Mouse (Mus musculus): ENCODE data around the gene Anxa6. TPM values are rescaled to one million over a fixed set of nuclear protein-coding genes. Genes with fewer than 3 reads are reported as not detected.

Gene Anxa6
- polyA plus RNA-seq, 1 experiment, result 288 TPM

DNA sequence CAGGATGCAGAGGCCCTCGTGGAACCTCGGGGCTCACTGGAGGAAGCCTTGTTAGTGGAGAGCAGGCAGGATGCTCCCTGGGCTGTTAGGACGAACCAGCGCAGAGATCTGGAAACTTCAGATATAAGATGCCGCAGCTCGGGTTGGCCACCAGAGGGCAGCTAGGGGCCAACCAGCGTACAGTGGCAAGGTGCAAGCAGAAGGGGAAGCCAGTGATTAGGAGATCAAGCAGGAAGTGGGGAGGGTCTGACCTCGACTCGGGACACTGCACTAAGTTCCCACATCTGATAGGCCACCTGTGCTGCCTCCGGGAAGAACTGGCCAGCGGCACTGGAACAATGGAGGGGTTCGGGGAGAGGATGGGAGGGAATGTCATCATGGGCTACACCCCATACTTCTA is 35.0 kb downstream of the Anxa6 start:
- DNase-seq (ENCODE audit: low read depth), result no peak

GRCm38 (mm10) chr11:54996176-54996575 is 37.1 kb downstream of the Anxa6 start:
- DNase-seq (ENCODE audit: low read depth), result no peak

GRCm38 (mm10) chr11:54989920-54990319 is 43.3 kb downstream of the Anxa6 start:
- no peak for DNase-seq (ENCODE audit: low read depth)

GRCm38 (mm10) chr11:54988754-54989349 is 44.4 kb downstream of the Anxa6 start:
- no peak for DNase-seq (ENCODE audit: low read depth)

DNA sequence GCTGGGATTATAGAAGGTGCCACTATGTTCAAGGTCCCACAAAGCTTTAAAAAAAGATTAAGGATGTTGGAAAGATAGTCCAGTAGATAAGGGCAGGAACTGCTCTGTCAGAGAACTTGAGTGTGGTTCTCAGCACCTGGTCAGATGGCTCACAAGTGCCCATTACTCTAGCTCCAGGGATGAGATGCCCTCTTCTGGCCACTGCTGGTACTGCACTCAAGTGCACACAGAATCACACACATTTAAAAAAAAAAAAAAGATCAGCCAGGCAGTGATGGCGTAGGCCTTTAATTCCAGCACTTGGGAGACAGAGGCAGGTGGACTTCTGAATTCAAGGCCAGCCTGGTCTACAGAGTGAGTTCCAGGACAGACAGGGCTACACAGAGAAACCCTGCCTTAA is 45.3 kb downstream of the Anxa6 start:
- no peak for DNase-seq (ENCODE audit: low read depth)

- no peak for DNase-seq (ENCODE audit: low read depth)
These were observed 48.2 kb downstream of the Anxa6 start for GRCm38 (mm10) chr11:54985086-54985485.

- DNase-seq (ENCODE audit: low read depth), result no peak
These were observed 48.7 kb downstream of the Anxa6 start for GRCm38 (mm10) chr11:54984581-54984980.

GRCm38 (mm10) chr11:54984085-54984484 is 49.2 kb downstream of the Anxa6 start:
- no peak for DNase-seq (ENCODE audit: low read depth)

DNA sequence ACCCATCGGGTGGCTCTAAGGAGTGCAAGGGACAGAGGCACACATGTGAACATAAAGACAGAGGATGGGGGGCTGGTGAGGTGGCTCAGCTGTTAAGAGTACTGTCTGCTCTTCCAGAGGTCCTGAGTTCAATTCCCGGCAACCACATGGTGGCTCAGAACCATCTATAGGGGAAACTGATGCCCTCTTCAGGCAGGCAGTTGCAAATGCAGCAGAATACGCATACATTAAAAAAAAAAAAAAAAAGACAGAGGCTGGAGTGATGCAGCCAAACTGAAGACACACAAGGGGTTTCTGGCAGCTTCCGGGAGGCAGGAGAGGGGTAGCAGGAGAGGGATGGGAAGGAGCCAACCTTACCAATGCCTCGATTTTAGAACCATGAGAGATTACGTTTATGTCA is 50.7 kb downstream of the Anxa6 start:
- DNase-seq (ENCODE audit: low read depth), result no peak

GRCm38 (mm10) chr11:54981630-54982029 is 51.6 kb downstream of the Anxa6 start:
- DNase-seq (ENCODE audit: low read depth), result no peak

GRCm38 (mm10) chr11:54977385-54977937 is 55.8 kb downstream of the Anxa6 start:
- DNase-seq (ENCODE audit: low read depth), result no peak

DNA sequence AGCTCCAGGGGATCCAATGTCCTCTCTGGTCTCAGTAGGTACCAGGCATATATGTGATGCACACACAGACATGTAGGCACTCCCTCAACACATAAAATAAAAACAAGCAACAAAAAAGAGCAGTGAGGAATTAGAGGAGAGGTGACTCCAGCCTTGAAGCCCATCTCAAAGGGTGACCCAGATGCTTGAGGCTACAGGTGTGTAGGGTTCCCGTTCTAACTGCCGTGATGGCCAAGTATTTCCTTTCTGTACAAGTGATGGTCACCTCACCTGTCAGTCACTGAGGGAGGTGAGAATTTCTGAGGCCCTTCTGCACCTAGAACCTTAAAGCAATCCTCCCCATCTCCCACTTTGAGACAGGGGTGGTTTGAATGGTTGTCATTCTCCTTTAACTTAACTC is 56.9 kb downstream of the Anxa6 start:
- DNase-seq (ENCODE audit: low read depth), result no peak

- DNase-seq (ENCODE audit: low read depth), result no peak
These were observed 57.5 kb downstream of the Anxa6 start for GRCm38 (mm10) chr11:54975756-54976155.

- no peak for DNase-seq (ENCODE audit: low read depth)
These were observed 57.9 kb downstream of the Anxa6 start for GRCm38 (mm10) chr11:54975340-54975739.

DNA sequence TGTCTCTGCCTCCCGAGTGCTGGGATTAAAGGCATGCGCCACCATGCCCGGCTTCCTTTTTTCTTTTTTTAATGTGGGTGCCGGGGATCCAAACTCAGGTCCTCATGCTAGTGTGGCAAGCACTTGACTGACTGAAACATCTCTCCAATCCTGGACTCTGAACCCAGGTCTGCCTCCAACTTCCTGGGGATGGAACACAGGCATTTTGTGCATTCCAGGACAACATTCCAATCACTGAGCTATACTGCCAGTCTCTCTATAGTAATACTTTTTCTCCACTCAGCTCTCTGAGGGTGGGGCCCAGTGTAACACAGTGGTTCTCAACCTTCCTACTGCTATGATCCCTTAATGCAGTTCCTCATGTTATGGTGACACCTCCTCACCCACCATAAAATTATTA is 58.6 kb downstream of the Anxa6 start:
- DNase-seq (ENCODE audit: low read depth), result no peak

- no peak for DNase-seq (ENCODE audit: low read depth)
These were observed 59.6 kb downstream of the Anxa6 start for GRCm38 (mm10) chr11:54973481-54974212.

GRCm38 (mm10) chr11:54972789-54973188 is 60.5 kb downstream of the Anxa6 start:
- DNase-seq (ENCODE audit: low read depth), result no peak

GRCm38 (mm10) chr11:54972049-54972723 is 61.1 kb downstream of the Anxa6 start:
- DNase-seq (ENCODE audit: low read depth), result peak; percentile 66

DNA sequence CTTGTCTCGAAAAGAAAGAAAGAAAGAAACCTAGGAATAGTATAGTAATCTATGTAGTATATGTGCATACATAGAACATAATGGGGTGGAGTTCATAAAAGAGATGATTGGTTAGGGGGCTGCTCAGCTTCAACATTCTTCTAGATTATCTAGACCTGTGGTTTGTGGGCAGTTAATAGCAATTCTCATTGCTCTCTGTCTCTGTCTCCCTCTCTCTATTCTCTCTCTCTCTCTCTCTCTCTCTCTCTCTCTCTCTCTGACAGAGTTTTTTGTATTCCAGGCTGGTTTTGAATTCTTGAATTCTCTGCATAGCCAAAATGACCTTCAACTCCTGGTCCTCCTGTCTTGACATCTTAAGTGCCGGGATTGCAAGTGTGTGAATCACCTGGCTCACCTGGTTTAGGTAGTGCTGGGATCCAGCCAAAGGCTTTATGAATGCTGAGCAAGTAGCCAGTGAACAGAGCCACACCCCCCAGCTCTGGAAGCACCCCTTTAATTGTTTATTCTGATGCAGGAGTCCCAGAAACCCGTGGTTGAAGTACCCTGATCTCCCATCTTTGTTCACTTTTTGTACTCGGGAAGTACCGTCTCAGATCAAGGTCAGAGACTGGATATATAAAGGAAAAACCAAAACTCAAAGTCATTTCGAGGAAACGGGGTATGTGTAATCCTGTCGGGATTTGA is 61.7 kb downstream of the Anxa6 start:
- DNase-seq (ENCODE audit: low read depth), result peak; percentile 52

DNA sequence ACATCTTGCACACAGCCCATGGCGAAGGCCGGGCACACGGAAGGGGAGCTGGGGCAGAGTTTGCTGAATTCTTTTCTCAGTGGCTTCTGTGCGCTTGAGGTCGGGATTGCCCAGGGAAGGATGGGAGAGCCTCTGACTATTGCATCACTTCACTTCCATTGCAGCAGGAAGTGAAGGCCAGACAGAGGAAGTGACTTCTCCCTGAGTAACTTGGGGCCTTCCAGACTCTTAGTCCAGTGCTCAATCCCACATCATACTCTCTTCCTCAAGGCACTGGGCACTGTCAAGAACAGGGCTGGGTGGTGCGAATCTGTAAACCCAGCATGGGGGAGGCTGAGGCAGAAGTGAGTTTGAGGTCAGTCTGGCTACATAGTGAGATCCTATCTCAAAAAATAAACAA is 68.0 kb downstream of the Anxa6 start:
- DNase-seq (ENCODE audit: low read depth), result no peak

DNA sequence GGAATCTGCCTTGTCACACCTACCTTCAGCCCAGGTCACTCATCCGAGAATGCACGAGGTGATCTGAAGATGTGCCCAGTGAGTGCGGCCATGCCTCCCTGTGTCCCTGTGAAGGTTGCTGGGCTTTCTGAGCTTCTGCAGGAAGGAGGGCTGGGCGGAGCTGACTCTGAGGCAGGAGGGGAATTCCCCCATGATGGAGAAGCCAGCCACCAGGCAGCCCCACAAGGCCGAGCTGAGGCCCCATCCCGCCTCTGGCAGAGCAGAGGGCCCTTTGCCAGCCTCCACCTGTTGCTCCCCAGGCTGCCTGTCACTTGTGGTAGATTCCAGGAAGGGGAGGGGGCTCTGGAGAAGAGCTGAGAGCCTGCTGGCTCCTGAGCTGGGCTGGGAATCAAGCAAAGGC is 70.4 kb downstream of the Anxa6 start, which contains the start of gene Tnip1:
Gene Tnip1 (minus strand): TSS at position 108 of the 400 bp plus-strand sequence.
- DNase-seq (ENCODE audit: low read depth), result no peak

DNA sequence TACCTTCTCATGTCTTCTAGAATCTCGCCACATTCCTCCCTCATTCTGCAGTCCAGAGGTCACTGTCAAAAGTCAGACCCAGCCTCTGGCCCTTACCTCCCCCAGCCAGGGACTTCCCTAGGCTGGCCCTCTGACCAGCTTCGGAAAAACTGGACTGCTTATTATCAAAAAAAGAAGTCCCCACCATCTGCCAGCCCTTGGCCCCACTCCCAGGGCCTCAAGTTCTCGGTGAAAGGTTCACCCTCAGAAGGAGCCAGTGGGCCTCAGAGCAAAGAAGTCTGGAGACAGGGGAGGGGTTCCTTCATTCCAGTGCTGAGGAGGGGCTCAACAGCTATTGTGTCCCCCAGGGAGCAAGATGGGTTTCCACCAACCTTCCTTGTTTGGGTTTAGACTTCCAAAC is 71.3 kb downstream of the Anxa6 start:
- no peak for DNase-seq (ENCODE audit: low read depth)
